Mouse (Mus musculus) small intestine, adult 2 months (tissue): ENCODE results near the gene Fam198a.

Experiments used
- CTCF ChIP-seq: fragments of 200-500 bp; IDR thresholded peaks from 2 replicates; pipeline ENCODE4 v1.5.1; 2012; ENCODE audit warnings: low read depth, mild to moderate bottlenecking, control low read depth, inconsistent platforms, low read length, moderate library complexity, mixed read lengths; ENCODE audit not compliant: insufficient replicate concordance, insufficient read length; ENCODE audit errors: extremely low read depth
- POLR2A ChIP-seq: fragments of 200-500 bp; IDR thresholded peaks from 2 replicates; pipeline ENCODE4 v1.6.1; 2012; ENCODE audit warnings: low read depth, mild to moderate bottlenecking, control low read depth, inconsistent platforms, low read length, moderate library complexity

DNA sequence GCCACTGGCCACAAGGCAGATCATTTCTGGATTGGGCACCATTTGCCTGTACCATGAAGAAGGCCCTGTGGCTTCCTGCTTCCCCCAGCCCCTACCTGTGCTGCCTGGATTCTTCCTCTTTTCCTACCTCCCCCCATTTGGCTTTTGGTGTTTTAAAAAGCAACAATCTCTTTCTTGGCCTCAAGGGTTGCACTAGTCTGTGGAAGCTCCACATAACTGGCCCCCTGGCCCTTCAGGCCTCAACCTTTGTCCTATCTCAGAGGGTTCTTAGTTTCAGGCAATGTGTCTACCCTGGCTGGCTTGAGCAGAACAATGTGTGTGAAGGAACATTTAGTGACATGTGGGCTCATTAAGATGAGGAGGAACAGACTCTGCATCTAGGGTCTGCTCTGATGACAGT is 46.2 kb downstream of the Fam198a start, which contains the start of gene Pomgnt2:
- TF ChIP-seq CTCF: no peak
- no peak for TF ChIP-seq POLR2A
